Mouse (Mus musculus) neural tube, embryonic 12.5 days (tissue): ENCODE results near the gene Thbd. TPM values are rescaled to one million over a fixed set of nuclear protein-coding genes. Genes with fewer than 3 reads are reported as not detected.

Experiments
- ATAC-seq: fragments of 200-750 bp; cut with Nextera tagmentation; 2 replicates; pipeline ENCODE4 v1.8.0; 2017; ENCODE audit warnings: low read depth, mild to moderate bottlenecking, moderate TSS enrichment, moderate library complexity; ENCODE audit not compliant: low FRiP score
- H3K27ac ChIP-seq: fragments of 300-500 bp; sonication (generic); 2 replicates; pipeline ENCODE4 v1.5.1; 2016
- H3K27me3 ChIP-seq: fragments of 300-500 bp; sonication (generic); replicated peaks from 2 replicates; pipeline ENCODE4 v1.6.1; 2016; ENCODE audit warnings: mild to moderate bottlenecking
- H3K36me3 ChIP-seq: fragments of 300-500 bp; sonication (generic); 2 replicates; pipeline ENCODE4 v1.6.1; 2016; ENCODE audit warnings: mild to moderate bottlenecking
- H3K4me1 ChIP-seq: fragments of 300-500 bp; sonication (generic); 2 replicates; pipeline ENCODE4 v1.6.1; 2016
- H3K4me2 ChIP-seq: fragments of 300-500 bp; sonication (generic); replicated peaks from 2 replicates; pipeline ENCODE4 v1.6.1; 2016; ENCODE audit warnings: mild to moderate bottlenecking
- H3K4me3 ChIP-seq: fragments of 300-500 bp; sonication (generic); 2 replicates; pipeline ENCODE4 v1.5.1; 2016
- H3K9ac ChIP-seq: fragments of 300-500 bp; sonication (generic); 2 replicates; pipeline ENCODE4 v1.6.1; 2016; ENCODE audit warnings: mild to moderate bottlenecking
- H3K9me3 ChIP-seq: fragments of 300-500 bp; sonication (generic); 2 replicates; pipeline ENCODE4 v1.6.1; 2016; ENCODE audit warnings: mild to moderate bottlenecking
- WGBS: fragments of 180-500 bp; shearing (Covaris S2); methylation state at CpG from one replicate; pipeline ENCODE4 v1.1.7; 2016; 5-methylcytosine and 5-hydroxymethylcytosine counted together
- polyA plus RNA-seq: library from polyadenylated mRNA; unstranded; fragments of >200 nt; fragmentation: Nextera tagmentation; extraction: Ambion mirVana; gene quantifications from 2 replicates; pipeline ENCODE4 v1.2.1, GENCODE M21; 2016

Thbd gene
- polyA plus RNA-seq = 8.0 and 9.0 TPM in 2 replicates

DNA sequence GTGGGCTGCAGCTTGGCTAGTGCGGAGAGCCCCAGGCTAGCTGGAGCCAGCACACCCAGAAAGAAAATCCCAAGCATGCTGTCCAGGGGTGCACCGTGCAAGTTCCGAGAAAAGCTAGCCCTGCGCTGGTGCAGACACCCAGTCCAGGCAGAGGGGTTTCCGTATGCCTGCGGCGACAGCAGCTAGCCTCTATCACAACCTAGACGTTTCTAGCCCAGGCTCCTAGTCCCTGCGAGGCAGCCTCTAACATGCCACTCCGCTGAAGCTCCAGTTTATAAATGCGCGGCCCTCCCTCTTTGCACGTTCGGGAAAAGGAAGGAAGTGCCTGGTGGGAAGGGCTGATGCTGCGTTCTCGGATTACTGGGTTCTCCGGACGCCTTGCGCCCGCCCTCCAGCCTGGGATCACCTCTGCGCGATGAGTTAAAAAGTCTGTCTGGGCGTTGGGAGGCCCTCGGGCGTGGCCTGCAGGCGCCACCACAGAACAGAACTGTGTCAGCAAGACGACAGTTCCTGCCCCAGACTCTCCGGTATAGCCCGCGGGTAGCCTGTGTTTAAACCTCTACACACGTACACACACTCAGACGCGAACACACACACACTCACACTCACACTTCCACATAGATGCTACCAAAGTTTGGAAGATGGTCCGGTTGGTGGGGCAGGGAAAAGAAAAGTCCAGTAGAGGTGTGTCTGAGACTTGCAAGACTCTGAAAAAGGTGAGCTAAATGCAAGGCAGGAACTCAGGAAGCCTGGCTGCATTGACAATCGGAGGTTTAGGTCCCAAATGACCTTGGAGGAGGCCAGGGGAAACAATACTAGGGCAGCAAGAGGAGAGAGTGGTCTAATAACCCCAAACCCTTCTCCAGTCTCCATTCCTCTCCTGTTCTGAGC is at the start of gene Thbd:
Gene Thbd, minus strand, starts transcription at position 319 of the 891 bp plus-strand sequence.
- Histone ChIP-seq H3K9me3 (no peaks in the 10 kb centered on the region), H3K4me1 (peaks cover 22% of the 10 kb centered on the region), H3K27me3 (peaks cover 44% of the 10 kb centered on the region), H3K36me3 (no peaks in the 10 kb centered on the region), H3K9ac (peak within 1 kb of the TSS; percentile 40), H3K4me2 (peak within 1 kb of the TSS; percentile 72), H3K4me3 (peak within 1 kb of the TSS; percentile 33), H3K27ac (no peak within 1 kb of the TSS)
- ATAC-seq = peak; percentile 27; the same call in 1 of the 2 replicates
- 3% methylated on average over 35 of the region's 35 CpGs for WGBS

DNA sequence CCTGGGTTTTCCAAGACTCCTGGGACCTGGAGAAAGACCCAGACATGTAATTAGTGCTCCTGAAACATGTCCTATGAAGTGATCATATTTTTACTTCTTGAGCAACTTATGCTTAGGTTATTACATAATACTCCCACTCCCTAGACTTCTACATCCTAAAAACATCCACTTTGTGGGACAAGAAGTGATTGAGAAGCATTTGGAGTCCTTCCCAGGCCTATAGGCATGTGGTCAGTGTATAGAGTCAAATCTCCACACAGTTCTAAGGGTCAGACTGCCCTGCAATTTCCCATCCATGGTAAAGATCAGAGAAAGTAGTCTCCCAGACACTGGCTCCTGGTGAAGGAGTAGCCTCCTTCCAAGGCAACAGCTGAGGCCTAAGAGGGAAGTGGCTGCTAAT is 47.4 kb upstream of the Thbd start:
- Histone ChIP-seq H3K9me3 (no peaks in the 10 kb centered on the region), H3K9ac (no peak overlapping the region), H3K4me1 (no peaks in the 10 kb centered on the region), H3K4me3 (no peak overlapping the region), H3K27me3 (no peaks in the 10 kb centered on the region), H3K27ac (no peak overlapping the region), H3K36me3 (no peaks in the 10 kb centered on the region), H3K4me2 (no peak overlapping the region)
- ATAC-seq = no peak

DNA sequence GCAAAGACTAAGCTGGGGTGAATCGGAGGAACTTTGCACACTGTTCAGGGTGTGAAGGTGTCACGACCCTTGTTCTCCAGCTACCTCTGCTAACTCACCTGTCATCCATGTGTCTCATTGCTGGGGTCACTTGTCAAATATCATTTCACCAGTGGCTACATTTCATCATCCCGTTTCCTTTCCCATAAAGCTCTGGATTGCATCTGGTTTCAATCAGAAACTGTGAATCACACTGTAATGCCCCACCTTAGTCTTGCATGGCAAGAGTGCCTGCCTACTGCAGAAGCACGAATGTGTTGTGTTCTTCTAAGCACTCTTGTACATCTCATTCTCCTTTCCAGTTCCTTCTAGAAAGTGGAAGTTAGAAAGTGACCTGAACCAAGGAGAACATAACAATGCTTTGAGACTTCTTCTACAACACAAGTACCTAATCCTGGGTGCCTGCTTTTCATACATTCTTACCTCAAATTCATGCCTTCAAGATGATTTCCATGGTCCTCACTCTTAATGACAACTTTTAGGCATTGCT is 46.1 kb upstream of the Thbd start:
- Histone ChIP-seq H3K9ac (no peak overlapping the region), H3K36me3 (no peaks in the 10 kb centered on the region), H3K4me3 (no peak overlapping the region), H3K27me3 (no peaks in the 10 kb centered on the region), H3K4me1 (no peaks in the 10 kb centered on the region), H3K9me3 (no peaks in the 10 kb centered on the region), H3K27ac (no peak overlapping the region), H3K4me2 (no peak overlapping the region)
- WGBS = 82% methylated on average over 4 of the region's 4 CpGs
- no peak for ATAC-seq

DNA sequence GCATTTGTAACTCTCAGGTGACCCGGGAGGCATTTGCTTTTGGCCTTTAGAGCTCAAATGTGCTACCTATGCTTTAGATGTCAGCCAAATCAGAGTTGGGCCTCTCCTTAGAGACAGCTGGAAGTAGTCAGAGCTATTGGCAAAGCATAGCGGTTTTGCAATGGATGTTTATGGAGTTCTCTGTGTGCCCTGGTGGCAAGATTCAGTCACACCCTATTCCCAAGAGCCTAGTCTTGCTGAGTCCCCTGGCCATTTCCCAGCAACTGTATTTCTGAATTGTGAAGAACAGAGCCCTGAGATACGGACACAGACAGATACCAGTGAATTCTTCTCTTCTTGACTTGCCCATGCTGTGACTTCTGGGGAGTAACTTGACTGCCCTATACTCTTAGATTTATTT is 45.1 kb upstream of the Thbd start:
- Histone ChIP-seq H3K4me2 (no peak overlapping the region), H3K27me3 (no peaks in the 10 kb centered on the region), H3K4me1 (no peaks in the 10 kb centered on the region), H3K27ac (no peak overlapping the region), H3K36me3 (no peaks in the 10 kb centered on the region), H3K9ac (no peak overlapping the region), H3K4me3 (no peak overlapping the region), H3K9me3 (no peaks in the 10 kb centered on the region)
- 87% methylated on average over 3 of the region's 3 CpGs for WGBS
- ATAC-seq = no peak

DNA sequence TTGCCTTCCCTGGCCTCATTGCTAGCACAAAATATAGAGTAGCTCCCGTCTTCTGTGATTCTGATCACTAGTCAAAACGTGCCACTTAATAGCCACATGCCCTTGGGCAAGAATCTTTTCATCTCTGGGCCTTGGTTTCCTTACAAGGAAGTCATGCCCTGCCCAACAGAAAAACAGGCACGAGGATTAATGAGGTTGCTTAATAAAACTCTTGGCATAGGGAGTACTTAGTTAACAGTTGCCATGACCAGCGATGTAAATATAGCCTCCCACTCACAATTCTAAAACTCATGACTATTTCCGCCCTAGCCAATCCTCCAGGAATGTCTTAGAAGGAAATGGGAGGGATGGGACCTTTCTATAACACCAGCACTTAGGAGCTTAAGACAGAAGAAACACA is 43.5 kb upstream of the Thbd start:
- Histone ChIP-seq H3K4me3 (no peak overlapping the region), H3K9me3 (no peaks in the 10 kb centered on the region), H3K36me3 (no peaks in the 10 kb centered on the region), H3K9ac (no peak overlapping the region), H3K4me1 (no peaks in the 10 kb centered on the region), H3K4me2 (no peak overlapping the region), H3K27ac (no peak overlapping the region), H3K27me3 (no peaks in the 10 kb centered on the region)
- ATAC-seq = no peak
- 79% methylated on average over 5 of the region's 5 CpGs for WGBS

DNA sequence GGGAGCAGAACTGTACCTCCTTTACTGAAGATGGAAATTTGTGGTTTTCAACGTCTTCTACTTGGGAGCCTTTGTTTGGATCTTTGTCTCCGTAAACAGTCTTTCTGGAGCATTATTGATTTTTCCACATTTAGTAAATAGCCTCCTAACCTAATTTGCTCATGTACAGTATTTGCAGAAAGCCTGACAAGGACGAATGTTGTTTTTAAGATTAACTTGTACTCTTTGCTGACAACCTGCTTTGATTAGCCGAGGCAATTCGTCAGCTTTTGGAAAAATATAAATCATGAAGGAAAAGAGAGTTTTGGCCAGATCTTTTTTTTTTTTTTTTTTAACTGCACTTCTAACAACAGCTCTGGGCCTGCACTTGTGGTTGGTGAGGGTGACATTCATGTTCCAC is 42.6 kb upstream of the Thbd start:
- no peaks in the 10 kb centered on the region for H3K27me3 ChIP-seq
- no peak for ATAC-seq
- no peaks in the 10 kb centered on the region for H3K4me1 ChIP-seq
- H3K9me3 ChIP-seq = no peaks in the 10 kb centered on the region
- H3K9ac ChIP-seq = no peak overlapping the region
- H3K36me3 ChIP-seq = no peaks in the 10 kb centered on the region
- no peak overlapping the region for H3K4me2 ChIP-seq
- H3K4me3 ChIP-seq = no peak overlapping the region
- H3K27ac ChIP-seq = no peak overlapping the region
- 80% methylated on average over 5 of the region's 5 CpGs for WGBS

DNA sequence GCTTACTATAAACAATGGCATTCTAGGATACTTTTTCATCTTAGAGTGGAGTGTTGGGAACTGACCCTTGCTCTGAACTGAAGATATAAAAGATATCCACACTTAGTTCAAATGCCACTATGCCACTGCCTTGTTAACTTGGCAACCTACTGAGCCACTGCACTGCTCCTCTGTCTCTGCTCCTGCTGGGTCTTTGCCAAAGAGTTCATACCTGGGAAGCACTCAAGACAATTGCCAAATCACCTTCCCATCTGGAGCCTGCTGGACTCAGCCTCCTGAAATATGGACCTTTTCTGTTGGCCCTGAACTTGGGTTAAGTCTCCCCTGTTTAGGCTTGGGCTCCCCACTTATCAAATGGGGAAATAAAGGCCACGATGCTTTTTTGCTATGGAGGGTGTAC is 41.7 kb upstream of the Thbd start:
- Histone ChIP-seq H3K27me3 (no peaks in the 10 kb centered on the region), H3K27ac (no peak overlapping the region), H3K4me1 (no peaks in the 10 kb centered on the region), H3K9ac (no peak overlapping the region), H3K36me3 (no peaks in the 10 kb centered on the region), H3K9me3 (no peaks in the 10 kb centered on the region), H3K4me3 (no peak overlapping the region), H3K4me2 (no peak overlapping the region)
- ATAC-seq = no peak
- WGBS = 86% methylated on average over 1 of the region's 1 CpGs

DNA sequence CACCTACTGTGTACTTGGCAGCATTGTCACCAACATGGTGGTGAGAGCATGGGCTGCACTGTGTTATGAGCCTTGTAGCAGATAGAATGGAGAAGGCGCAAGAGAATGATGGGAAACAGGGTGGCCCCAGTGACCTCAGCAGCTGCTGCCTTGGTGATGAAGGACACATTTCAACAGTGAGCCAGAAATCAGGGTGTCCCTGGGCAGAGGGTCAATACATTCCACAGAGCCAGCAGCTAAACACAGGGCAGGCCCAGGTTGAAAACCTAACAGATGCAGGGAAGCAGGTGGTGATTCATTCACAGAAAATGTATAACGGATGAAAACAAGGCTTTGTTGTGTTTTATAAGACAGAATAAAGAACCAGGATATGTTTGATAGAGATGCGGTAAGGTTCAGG is 38.5 kb upstream of the Thbd start:
- no peaks in the 10 kb centered on the region for H3K36me3 ChIP-seq
- no peaks in the 10 kb centered on the region for H3K4me1 ChIP-seq
- H3K27ac ChIP-seq = no peak overlapping the region
- no peak overlapping the region for H3K4me2 ChIP-seq
- ATAC-seq = no peak
- no peak overlapping the region for H3K9ac ChIP-seq
- H3K9me3 ChIP-seq = no peaks in the 10 kb centered on the region
- WGBS = 81% methylated on average over 3 of the region's 3 CpGs
- H3K4me3 ChIP-seq = no peak overlapping the region
- no peaks in the 10 kb centered on the region for H3K27me3 ChIP-seq

DNA sequence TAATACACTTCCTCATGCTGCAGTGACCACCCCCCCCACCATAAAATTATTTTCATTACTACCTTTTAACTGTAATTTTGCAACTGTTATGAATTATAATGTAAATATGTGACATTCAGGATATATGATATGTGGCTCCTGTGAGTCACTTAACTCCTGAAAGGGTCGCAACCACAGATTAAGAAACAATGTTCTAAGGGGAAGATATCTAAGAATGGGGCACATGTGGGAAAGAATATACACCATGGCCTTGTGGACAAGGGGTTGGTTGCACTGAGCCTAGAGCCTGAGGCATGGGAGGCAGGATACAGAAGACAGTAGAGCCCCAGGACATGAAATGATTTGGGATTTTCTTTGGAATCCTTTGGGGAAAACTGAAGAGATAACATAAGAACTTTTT is 37.6 kb upstream of the Thbd start:
- Histone ChIP-seq H3K27ac (no peak overlapping the region), H3K4me3 (no peak overlapping the region), H3K36me3 (no peaks in the 10 kb centered on the region), H3K27me3 (no peaks in the 10 kb centered on the region), H3K9me3 (no peaks in the 10 kb centered on the region), H3K9ac (no peak overlapping the region), H3K4me1 (no peaks in the 10 kb centered on the region), H3K4me2 (no peak overlapping the region)
- 95% methylated on average over 1 of the region's 1 CpGs for WGBS
- no peak for ATAC-seq

DNA sequence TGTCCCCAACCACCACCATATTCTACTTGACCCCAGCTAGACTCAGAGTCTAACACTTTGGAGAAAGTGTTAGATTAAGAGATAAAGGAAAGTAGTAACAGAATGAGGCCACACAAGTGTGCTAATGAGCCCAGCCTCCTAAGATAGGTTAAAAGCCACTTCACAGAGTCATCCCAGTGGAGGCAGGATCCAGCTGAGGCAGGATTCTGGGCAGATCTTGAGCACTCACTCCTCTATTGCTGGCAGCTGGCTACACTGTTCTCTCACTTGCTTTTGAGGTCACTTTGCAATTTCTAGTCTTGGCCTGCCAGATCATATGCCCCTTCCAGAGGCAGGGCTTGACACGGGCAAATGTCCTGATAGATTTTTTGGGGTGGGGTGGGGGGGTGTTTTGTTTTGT is 36.5 kb upstream of the Thbd start:
- no peaks in the 10 kb centered on the region for H3K36me3 ChIP-seq
- no peak overlapping the region for H3K4me3 ChIP-seq
- H3K9ac ChIP-seq = no peak overlapping the region
- no peak for ATAC-seq
- H3K4me2 ChIP-seq = no peak overlapping the region
- H3K27me3 ChIP-seq = no peaks in the 10 kb centered on the region
- 57% methylated on average over 1 of the region's 1 CpGs for WGBS
- H3K4me1 ChIP-seq = no peaks in the 10 kb centered on the region
- H3K9me3 ChIP-seq = no peaks in the 10 kb centered on the region
- H3K27ac ChIP-seq = no peak overlapping the region

DNA sequence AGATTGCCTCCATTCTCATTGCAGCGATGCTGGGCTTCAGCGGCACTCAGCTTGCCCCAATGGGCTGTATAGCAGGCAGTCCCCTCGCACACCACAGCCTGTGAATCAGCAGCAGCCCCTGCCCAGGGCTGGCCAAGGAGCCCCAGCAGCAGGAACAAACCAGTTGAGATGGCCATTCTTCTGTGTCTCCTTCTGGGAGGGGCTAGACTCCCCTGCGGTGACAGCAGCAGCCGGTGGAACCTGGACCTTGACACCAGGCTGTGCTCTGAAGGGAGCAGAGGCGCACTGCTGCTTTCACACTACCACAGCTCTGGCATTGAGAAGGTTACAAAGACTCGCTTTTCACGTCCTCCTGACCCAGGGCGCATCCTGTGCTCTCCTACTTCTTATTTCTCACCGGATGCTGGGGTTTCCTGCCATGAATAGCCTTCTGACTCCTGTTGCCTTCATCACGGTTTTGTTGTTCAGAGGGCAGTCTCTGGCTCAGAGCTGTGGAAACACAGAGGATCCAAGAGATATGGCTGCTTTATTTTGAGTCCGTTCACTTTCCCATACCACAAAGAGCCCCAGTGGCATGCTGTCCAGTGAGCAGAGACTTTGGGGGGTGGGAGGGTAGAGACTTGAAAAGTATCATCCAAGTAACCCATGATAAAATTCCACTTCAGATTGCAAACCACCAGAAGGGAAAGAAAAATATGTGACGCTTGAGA is 35.4 kb upstream of the Thbd start, which contains the start of gene Cd93:
Gene Cd93, minus strand, starts transcription at position 315 of the 710 bp plus-strand sequence.
- Histone ChIP-seq H3K4me3 (0 out of 2 replicates have a peak within 1 kb of the TSS, but pooled peaks have one; percentile 1), H3K4me1 (no peaks in the 10 kb centered on the region), H3K9me3 (no peaks in the 10 kb centered on the region), H3K27ac (no peak within 1 kb of the TSS), H3K27me3 (no peaks in the 10 kb centered on the region), H3K36me3 (no peaks in the 10 kb centered on the region), H3K4me2 (no peak within 1 kb of the TSS), H3K9ac (no peak within 1 kb of the TSS)
- WGBS = 61% methylated on average over 13 of the region's 13 CpGs
- ATAC-seq = 0 out of 2 replicates have a peak, but pooled peaks have one; percentile 41

DNA sequence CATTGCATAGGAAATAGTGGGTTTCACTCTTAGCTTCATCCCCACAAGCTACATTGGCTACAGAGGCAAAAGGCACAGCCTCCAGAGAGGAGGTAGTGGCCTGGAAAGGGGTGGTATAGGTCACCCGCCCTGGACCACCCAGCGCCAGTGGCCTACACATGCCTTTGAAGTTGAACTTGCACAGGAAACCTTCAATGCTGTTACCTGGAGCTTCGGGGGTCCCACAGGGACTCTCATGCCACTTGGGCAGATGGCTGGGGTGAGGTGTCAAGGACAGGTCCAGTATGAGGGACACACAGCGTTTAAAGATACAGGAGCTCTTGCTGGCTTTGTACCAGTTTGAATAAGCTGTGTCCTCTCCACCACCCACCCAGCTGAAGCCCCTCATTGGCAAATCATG is 34.7 kb upstream of the Thbd start:
- Histone ChIP-seq H3K36me3 (no peaks in the 10 kb centered on the region), H3K27ac (no peak overlapping the region)
- ATAC-seq = no peak

More for the DNA sequence above, 34.7 kb upstream of the Thbd start:
- WGBS = 84% methylated on average over 4 of the region's 4 CpGs
- Histone ChIP-seq H3K27me3 (no peaks in the 10 kb centered on the region), H3K4me2 (no peak overlapping the region), H3K9ac (no peak overlapping the region), H3K4me1 (no peaks in the 10 kb centered on the region), H3K4me3 (no peak overlapping the region), H3K9me3 (no peaks in the 10 kb centered on the region)
